Mouse (Mus musculus): Measurements from ENCODE around the gene Bnc2. TPM values are rescaled to one million over a fixed set of nuclear protein-coding genes. Genes with fewer than 3 reads are reported as not detected.

The Bnc2 gene
- polyA plus RNA-seq, 2 experiments = 24.3 to 25.7 TPM

DNA sequence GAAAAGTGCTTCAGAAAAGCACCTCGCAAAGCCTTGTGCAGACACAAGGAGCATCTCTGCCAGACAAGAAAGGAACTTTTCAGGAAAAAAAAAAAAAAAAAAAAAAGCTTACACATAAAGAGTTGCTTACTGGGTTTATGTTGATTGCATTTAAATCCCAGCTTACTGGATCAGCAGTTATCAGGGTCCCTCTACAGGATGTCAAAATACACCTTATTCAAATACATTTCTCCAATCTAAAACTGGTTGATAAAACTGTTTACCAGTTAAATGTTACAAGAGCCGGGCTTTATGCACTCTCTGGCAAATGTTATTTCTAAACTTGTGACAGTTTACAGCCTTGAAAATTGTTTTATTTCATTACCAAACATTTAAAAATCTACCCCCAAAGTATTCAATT is 130.4 kb downstream of the Bnc2 start:
- Histone ChIP-seq H3K27me3 (ENCODE audit: control insufficient read depth, insufficient read depth, low read length) (no peaks in the 10 kb centered on the region), H3K27ac (replicated peaks; ENCODE audit: low read depth, low read length) (0 out of 2 replicates have a peak overlapping the region, but pooled peaks have one; percentile 87), H3K4me2 (replicated peaks; ENCODE audit: low read depth, low read length, severe bottlenecking) (peak overlapping the region; percentile 76), H3K4me1 (ENCODE audit: control insufficient read depth, insufficient read depth, low read length) (peaks cover 19% of the 10 kb centered on the region), H3K9ac (ENCODE audit: low read depth, low read length, severe bottlenecking) (no peak overlapping the region), H3K4me3 (replicated peaks; ENCODE audit: low read length) (peak overlapping the region; percentile 60), H3K9me3 (ENCODE audit: control insufficient read depth, low read length) (no peaks in the 10 kb centered on the region), H3K36me3 (ENCODE audit: control insufficient read depth, insufficient read depth, low read length) (no peaks in the 10 kb centered on the region)
- ATAC-seq (ENCODE audit: low FRiP score, low read depth) (no peak), DNase-seq (ENCODE audit: low spot score) (no peak)
- 41% methylated on average over 2 of the region's 2 CpGs for WGBS
- no peak for TF ChIP-seq POLR2A (IDR thresholded peaks at IDR 0.05; ENCODE audit: borderline replicate concordance, extremely low read depth, insufficient read depth, insufficient read length)

DNA sequence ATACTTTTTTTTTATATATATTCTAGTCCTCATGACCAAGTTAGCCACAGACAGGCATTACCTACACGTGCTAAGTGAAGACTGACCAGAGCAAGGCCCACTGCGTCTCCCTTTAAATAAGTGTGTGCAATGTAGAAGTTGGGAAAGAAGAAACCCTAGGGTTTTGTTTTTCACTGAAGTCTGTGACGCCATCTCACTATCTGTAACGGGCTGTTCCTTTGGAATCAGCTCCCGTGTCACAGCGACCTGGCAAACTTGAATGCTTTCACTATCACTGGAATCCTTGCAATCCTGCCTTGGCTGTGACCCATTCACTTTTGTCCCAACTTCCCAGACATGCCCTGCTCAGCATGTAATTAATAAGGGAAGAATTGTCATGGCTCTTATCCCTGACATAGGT is 134.5 kb downstream of the Bnc2 start:
- no peak for TF ChIP-seq POLR2A (IDR thresholded peaks at IDR 0.05; ENCODE audit: borderline replicate concordance, extremely low read depth, insufficient read depth, insufficient read length)
- DNase-seq (ENCODE audit: low spot score) (no peak), ATAC-seq (ENCODE audit: low FRiP score, low read depth) (no peak)
- H3K27ac ChIP-seq (replicated peaks; ENCODE audit: low read depth, low read length) = no peak overlapping the region
- no peaks in the 10 kb centered on the region for H3K9me3 ChIP-seq (ENCODE audit: control insufficient read depth, low read length)
- 85% methylated on average over 6 of the region's 6 CpGs for WGBS
- H3K4me3 ChIP-seq (replicated peaks; ENCODE audit: low read length) = no peak overlapping the region
- no peaks in the 10 kb centered on the region for H3K36me3 ChIP-seq (ENCODE audit: control insufficient read depth, insufficient read depth, low read length)
- H3K9ac ChIP-seq (ENCODE audit: low read depth, low read length, severe bottlenecking) = no peak overlapping the region
- no peak overlapping the region for H3K4me2 ChIP-seq (replicated peaks; ENCODE audit: low read depth, low read length, severe bottlenecking)
- no peaks in the 10 kb centered on the region for H3K27me3 ChIP-seq (ENCODE audit: control insufficient read depth, insufficient read depth, low read length)
- H3K4me1 ChIP-seq (ENCODE audit: control insufficient read depth, insufficient read depth, low read length) = no peaks in the 10 kb centered on the region

DNA sequence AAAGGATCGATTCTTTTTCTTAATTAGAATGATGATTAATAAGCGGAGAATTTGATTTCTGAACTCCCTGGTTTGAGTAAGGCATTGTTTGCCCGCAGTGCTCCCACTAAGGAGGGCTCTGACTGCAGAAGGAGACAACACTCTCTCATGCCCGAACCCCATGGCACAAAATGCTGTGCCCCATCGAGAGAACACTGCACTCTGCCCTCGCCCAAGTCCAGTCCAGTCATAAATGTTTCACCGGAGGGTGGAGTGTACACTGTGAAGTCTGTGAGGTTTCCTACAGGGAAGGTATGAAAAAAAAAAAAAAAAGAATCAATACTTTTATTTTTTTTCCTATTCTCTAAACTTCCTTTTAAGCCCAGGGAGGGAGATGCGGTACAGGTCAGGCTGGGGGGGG is 135.7 kb downstream of the Bnc2 start:
- no peak overlapping the region for H3K9ac ChIP-seq (ENCODE audit: low read depth, low read length, severe bottlenecking)
- no peak overlapping the region for H3K27ac ChIP-seq (replicated peaks; ENCODE audit: low read depth, low read length)
- H3K4me1 ChIP-seq (ENCODE audit: control insufficient read depth, insufficient read depth, low read length) = no peaks in the 10 kb centered on the region
- H3K36me3 ChIP-seq (ENCODE audit: control insufficient read depth, insufficient read depth, low read length) = no peaks in the 10 kb centered on the region
- WGBS = 81% methylated on average over 8 of the region's 8 CpGs
- no peaks in the 10 kb centered on the region for H3K9me3 ChIP-seq (ENCODE audit: control insufficient read depth, low read length)
- H3K27me3 ChIP-seq (ENCODE audit: control insufficient read depth, insufficient read depth, low read length) = no peaks in the 10 kb centered on the region
- no peak overlapping the region for H3K4me3 ChIP-seq (replicated peaks; ENCODE audit: low read length)
- no peak for ATAC-seq (ENCODE audit: low FRiP score, low read depth)
- no peak for DNase-seq (ENCODE audit: low spot score)
- no peak for TF ChIP-seq POLR2A (IDR thresholded peaks at IDR 0.05; ENCODE audit: borderline replicate concordance, extremely low read depth, insufficient read depth, insufficient read length)
- H3K4me2 ChIP-seq (replicated peaks; ENCODE audit: low read depth, low read length, severe bottlenecking) = no peak overlapping the region

DNA sequence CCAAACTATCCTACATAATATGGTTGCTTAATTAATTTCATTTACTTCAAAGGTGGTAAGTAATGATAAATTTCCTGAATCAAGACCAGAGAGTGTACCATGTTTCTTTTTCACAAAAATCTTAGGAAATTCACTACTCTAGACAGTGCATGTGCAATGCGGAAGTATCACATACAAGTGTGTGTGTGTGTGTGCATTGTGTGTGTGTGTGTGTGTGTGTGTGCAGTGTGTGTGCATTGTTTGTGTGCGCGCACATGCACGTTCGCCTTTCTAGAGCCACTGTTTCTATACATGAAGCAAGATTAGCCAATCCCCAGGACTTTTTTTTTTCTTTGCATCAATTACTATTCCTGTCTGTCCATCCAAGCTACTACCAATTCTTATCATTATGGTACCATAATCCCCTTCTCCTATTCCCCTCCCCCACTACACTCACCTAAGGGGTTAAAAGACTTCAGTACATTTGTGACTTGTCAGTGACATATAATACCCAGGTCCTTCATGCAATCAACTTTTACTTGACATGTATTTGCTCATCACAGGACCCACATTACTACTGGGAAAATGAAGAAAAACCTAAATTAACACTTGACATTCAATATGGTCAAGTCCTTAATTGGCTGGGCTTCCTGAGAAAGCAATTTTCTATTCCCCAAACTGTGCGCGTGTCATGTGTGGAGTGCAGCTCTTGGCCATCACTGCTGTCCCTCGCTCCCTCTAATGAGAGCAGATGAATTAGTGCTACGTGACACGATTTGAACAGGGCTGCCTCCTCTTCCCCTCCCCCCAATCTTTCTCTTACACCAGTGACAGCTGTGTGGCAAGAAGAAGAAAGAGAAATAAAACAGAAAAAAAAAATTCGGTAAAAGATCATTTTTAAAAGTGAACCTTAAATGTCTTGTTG is 145.9 kb downstream of the Bnc2 start:
- Histone ChIP-seq H3K9me3 (ENCODE audit: control insufficient read depth, low read length) (no peaks in the 10 kb centered on the region), H3K9ac (ENCODE audit: low read depth, low read length, severe bottlenecking) (no peak overlapping the region), H3K4me3 (replicated peaks; ENCODE audit: low read length) (no peak overlapping the region), H3K27me3 (ENCODE audit: control insufficient read depth, insufficient read depth, low read length) (no peaks in the 10 kb centered on the region), H3K36me3 (ENCODE audit: control insufficient read depth, insufficient read depth, low read length) (no peaks in the 10 kb centered on the region), H3K4me2 (replicated peaks; ENCODE audit: low read depth, low read length, severe bottlenecking) (no peak overlapping the region), H3K4me1 (ENCODE audit: control insufficient read depth, insufficient read depth, low read length) (peaks cover 5% of the 10 kb centered on the region), H3K27ac (replicated peaks; ENCODE audit: low read depth, low read length) (no peak overlapping the region)
- no peak for DNase-seq (ENCODE audit: low spot score)
- WGBS = 78% methylated on average over 11 of the region's 11 CpGs
- no peak for ATAC-seq (ENCODE audit: low FRiP score, low read depth)
- TF ChIP-seq POLR2A (IDR thresholded peaks at IDR 0.05; ENCODE audit: borderline replicate concordance, extremely low read depth, insufficient read depth, insufficient read length) = no peak

DNA sequence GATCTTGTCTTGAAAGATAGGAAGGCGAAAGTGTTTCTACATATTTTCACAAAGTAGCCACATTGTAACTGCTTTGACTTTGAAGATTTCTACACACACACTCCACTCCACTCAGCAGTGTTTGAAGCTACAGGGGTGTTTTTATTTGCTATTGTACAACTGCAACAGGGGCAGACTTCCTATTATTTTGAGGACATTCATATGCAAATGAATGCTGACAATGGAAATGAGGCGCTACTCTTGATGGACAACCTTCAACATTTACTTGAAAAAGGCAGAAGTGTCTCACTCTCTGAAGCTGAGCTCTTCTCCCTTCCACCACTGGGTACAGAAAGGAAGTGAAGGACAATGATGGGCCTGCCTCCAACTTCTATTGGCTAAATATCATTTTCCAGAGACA is 146.7 kb downstream of the Bnc2 start:
- DNase-seq (ENCODE audit: low spot score) (no peak), ATAC-seq (ENCODE audit: low FRiP score, low read depth) (no peak)
- H3K36me3 ChIP-seq (ENCODE audit: control insufficient read depth, insufficient read depth, low read length) = no peaks in the 10 kb centered on the region
- H3K9me3 ChIP-seq (ENCODE audit: control insufficient read depth, low read length) = no peaks in the 10 kb centered on the region
- no peak overlapping the region for H3K9ac ChIP-seq (ENCODE audit: low read depth, low read length, severe bottlenecking)
- H3K4me3 ChIP-seq (replicated peaks; ENCODE audit: low read length) = no peak overlapping the region
- H3K4me1 ChIP-seq (ENCODE audit: control insufficient read depth, insufficient read depth, low read length) = peaks cover 13% of the 10 kb centered on the region
- no peak overlapping the region for H3K4me2 ChIP-seq (replicated peaks; ENCODE audit: low read depth, low read length, severe bottlenecking)
- H3K27me3 ChIP-seq (ENCODE audit: control insufficient read depth, insufficient read depth, low read length) = no peaks in the 10 kb centered on the region
- no peak for TF ChIP-seq POLR2A (IDR thresholded peaks at IDR 0.05; ENCODE audit: borderline replicate concordance, extremely low read depth, insufficient read depth, insufficient read length)
- WGBS = 79% methylated on average over 2 of the region's 2 CpGs
- no peak overlapping the region for H3K27ac ChIP-seq (replicated peaks; ENCODE audit: low read depth, low read length)

Measured in limb, embryonic 14.5 days (tissue).